Mouse (Mus musculus) midbrain, embryonic 12.5 days (tissue): Measurements from ENCODE around the gene Scgb2a2. TPM values are rescaled to one million over a fixed set of nuclear protein-coding genes. Genes with fewer than 3 reads are reported as not detected.
A peak's percentile ranks its signal among the peaks of the same experiment; 100 is the strongest.
"Not testable (repeated sequence)": the region's sequence is repeated elsewhere in the genome, so short reads cannot be mapped to it uniquely, and the experiment has no call there.

ENCODE experiments used
- ATAC-seq: fragments of 200-750 bp; cut with Nextera tagmentation; 2 replicates; pipeline ENCODE4 v1.8.0; 2017; ENCODE audit warnings: low read depth, moderate TSS enrichment, moderate library complexity; ENCODE audit not compliant: low FRiP score
- H3K27ac ChIP-seq: fragments of 300-500 bp; sonication (generic); replicated peaks from 2 replicates; pipeline ENCODE4 v1.5.1; 2016; ENCODE audit warnings: mild to moderate bottlenecking
- H3K27me3 ChIP-seq: fragments of 300-500 bp; sonication (generic); 2 replicates; pipeline ENCODE4 v1.6.1; 2016; ENCODE audit warnings: mild to moderate bottlenecking
- H3K36me3 ChIP-seq: fragments of 300-500 bp; sonication (generic); 2 replicates; pipeline ENCODE4 v1.6.1; 2016
- H3K4me1 ChIP-seq: fragments of 300-500 bp; sonication (generic); 2 replicates; pipeline ENCODE4 v1.6.1; 2016
- H3K4me2 ChIP-seq: fragments of 300-500 bp; sonication (generic); replicated peaks from 2 replicates; pipeline ENCODE4 v1.6.1; 2016; ENCODE audit warnings: mild to moderate bottlenecking, moderate library complexity
- H3K4me3 ChIP-seq: fragments of 300-500 bp; sonication (generic); 2 replicates; pipeline ENCODE4 v1.5.1; 2016; ENCODE audit warnings: mild to moderate bottlenecking
- H3K9ac ChIP-seq: fragments of 300-500 bp; sonication (generic); replicated peaks from 2 replicates; pipeline ENCODE4 v1.6.1; 2016; ENCODE audit warnings: mild to moderate bottlenecking, moderate library complexity
- H3K9me3 ChIP-seq: fragments of 300-500 bp; sonication (generic); 2 replicates; pipeline ENCODE4 v1.6.1; 2016; ENCODE audit warnings: mild to moderate bottlenecking
- WGBS: fragments of 180-500 bp; shearing (Covaris S2); methylation state at CpG from one replicate; pipeline ENCODE4 v1.1.7; 2016; 5-methylcytosine and 5-hydroxymethylcytosine counted together
- microRNA-seq: library from miRNA; unstranded; fragments of <30 nt; microRNA quantifications from one replicate; pipeline ENCODE4, GENCODE M21; 2017
- polyA plus RNA-seq: library from polyadenylated mRNA; unstranded; fragments of >200 nt; fragmentation: Nextera tagmentation; extraction: Ambion mirVana; gene quantifications from 2 replicates; pipeline ENCODE4 v1.2.1, GENCODE M21; 2016

The Scgb2a2 gene
- polyA plus RNA-seq, 1 experiment from 2014 or later = not detected

DNA sequence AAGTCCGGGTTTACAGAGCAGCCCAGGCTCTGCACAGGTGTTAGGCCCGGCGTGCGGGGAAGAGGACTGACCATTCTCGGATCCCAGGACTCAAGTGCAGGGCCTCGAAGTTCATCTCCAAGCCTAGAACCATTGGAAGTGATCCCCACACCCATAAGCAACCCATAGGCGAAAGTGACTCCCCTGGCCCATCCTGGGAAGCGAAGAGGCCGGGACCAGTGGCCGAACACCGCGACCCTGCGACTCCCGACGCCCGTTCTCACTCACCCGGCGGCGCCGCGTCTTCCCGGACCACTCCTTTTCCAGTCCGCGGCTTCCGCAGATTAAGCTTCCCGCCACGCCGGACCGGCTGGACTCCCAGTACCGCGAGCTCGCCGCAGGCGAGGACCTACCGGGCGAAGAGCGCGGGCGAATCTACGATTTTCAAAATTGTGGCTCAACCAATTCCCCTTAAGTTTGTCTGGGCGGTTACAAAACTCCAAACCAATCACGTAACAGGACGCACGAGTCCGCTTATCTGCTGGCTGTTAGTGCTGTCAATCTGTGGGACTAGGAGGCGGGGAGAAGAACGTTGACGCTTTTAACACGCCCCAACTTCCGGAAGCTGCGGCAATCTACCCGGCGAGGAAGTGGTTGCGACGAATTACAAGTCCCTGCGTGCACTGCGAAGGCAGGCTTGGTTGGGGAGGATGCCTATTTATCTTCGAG is 51.9 kb downstream of the Scgb2a2 start, which contains the start of gene Incenp:
Gene Incenp (minus strand): TSS at position 480 of the 708 bp plus-strand sequence.
- peak within 1 kb of the TSS; percentile 57 for H3K4me3 ChIP-seq
- WGBS = under 1% methylated on average over 54 of the region's 58 CpGs
- no peaks in the 10 kb centered on the region for H3K27me3 ChIP-seq
- H3K36me3 ChIP-seq = peaks cover 13% of the 10 kb centered on the region
- peak within 1 kb of the TSS; percentile 84 for H3K27ac ChIP-seq
- H3K9me3 ChIP-seq = no peaks in the 10 kb centered on the region
- H3K4me2 ChIP-seq = peak within 1 kb of the TSS; percentile 82
- H3K4me1 ChIP-seq = peaks cover 25% of the 10 kb centered on the region
- ATAC-seq = peak; percentile 98
- peak within 1 kb of the TSS; percentile 77 for H3K9ac ChIP-seq

DNA sequence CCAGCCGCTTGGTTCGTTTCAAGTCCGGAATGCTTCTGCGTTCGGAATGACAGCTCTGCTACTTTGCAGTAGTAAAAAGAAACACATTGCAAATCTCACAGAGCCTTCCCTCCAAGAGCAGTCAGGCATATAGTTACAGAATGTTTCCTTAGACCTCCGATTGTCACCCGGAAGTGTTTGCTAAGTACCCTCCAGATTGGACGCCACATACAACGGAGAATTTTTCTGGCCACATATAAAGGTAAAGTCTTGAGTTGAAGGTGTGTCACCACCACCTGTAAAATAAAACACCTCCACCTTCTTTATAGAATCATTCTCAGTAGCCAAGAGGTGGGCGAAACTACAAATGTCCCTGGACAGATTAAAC is 52.4 kb downstream of the Scgb2a2 start:
- Histone ChIP-seq H3K9ac (peak overlapping the region; percentile 44), H3K27ac (peak overlapping the region; percentile 84), H3K4me2 (peak overlapping the region; percentile 58), H3K9me3 (no peaks in the 10 kb centered on the region), H3K4me1 (peaks cover 25% of the 10 kb centered on the region), H3K27me3 (no peaks in the 10 kb centered on the region), H3K4me3 (peak overlapping the region; percentile 57), H3K36me3 (peaks cover 8% of the 10 kb centered on the region)
- WGBS = 9% methylated on average over 10 of the region's 10 CpGs
- ATAC-seq = peak; percentile 79

DNA sequence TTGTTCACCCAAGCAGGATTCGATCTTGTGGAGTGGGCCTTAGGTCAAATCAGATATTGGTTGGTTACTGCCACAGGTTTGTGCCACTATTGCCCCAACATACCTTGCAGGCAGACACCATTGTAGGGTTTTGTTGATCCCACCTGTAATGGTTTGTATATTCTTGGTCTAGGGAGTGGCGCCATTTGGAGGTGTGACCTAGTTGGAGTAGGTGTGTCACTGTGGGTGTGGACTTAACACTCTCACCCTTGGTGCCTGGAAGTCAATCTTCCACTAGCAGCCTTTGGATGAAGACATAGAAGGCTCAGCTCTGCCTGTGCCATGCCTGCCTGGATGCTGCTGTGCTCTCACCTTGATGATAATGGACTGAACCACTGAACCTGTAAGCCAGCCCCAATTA is 53.3 kb downstream of the Scgb2a2 start:
- not testable (repeated sequence) for H3K4me2 ChIP-seq, H3K9ac ChIP-seq, H3K27ac ChIP-seq, ATAC-seq, H3K27me3 ChIP-seq, H3K36me3 ChIP-seq, H3K4me3 ChIP-seq, H3K9me3 ChIP-seq
- peaks cover 25% of the 10 kb centered on the region for H3K4me1 ChIP-seq
- WGBS = 93% methylated on average over 2 of the region's 2 CpGs

Small RNA genes within 50 kb of the gene (microRNA-seq; reads per million reads assigned to microRNA genes)
- gene Gm22369 = not detected

Other genes with a start within 250 kb of the Scgb2a2 start
- gene Incenp, start 52.0 kb downstream of the Scgb2a2 start, polyA plus RNA-seq = 118 and 121 TPM in 2 replicates
- 1,351 and 1,421 TPM in 2 replicates for gene Fth1, start 133.0 kb downstream of the Scgb2a2 start, polyA plus RNA-seq
- 1.1 TPM in 2 replicates for gene Best1, start 154.1 kb downstream of the Scgb2a2 start, polyA plus RNA-seq
- 28.2 and 34.2 TPM in 2 replicates for gene Rab3il1, start 154.1 kb downstream of the Scgb2a2 start, polyA plus RNA-seq
- 9.6 and 10.7 TPM in 2 replicates for gene Fads3, start 194.0 kb downstream of the Scgb2a2 start, polyA plus RNA-seq